Mouse (Mus musculus) subcutaneous adipose tissue, adult 2 months (tissue): ENCODE data around the gene Adgre1. TPM values are rescaled to one million over a fixed set of nuclear protein-coding genes. Genes with fewer than 3 reads are reported as not detected.

ENCODE experiments used
- polyA plus RNA-seq: library from polyadenylated mRNA; depleted of rRNA; stranded (reverse); fragments of >200 nt; gene quantifications from 2 replicates; pipeline ENCODE4 v1.2.3, GENCODE M21; 2012; ENCODE audit warnings: low replicate concordance; rRNA removed

The Adgre1 gene
- polyA plus RNA-seq = 25.7 and 48.8 TPM in 2 replicates

DNA sequence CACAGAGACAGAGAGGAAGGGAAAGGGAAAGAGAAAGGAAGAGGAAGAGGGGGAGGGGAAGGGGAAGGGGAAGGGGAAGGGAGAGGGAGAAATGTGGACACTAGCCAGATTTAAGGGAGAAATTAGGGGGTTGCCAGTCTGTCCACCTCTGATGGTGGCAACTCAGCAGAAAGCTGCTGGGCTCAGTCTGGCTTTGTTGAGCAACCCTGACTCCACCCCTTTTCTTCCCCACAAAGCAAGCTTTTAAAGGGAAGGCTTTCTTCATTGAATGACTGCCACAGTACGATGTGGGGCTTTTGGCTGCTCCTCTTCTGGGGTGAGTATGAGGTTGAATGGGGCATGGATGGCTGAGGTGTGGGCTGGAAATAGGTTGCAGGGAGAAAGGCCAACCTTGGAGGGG lies at the start of gene Adgre1:
Adgre1 (plus strand) TSS at position 251 of the 400 bp plus-strand sequence.

Other genes starting within 250 kb of the Adgre1 start
- not detected in 2 replicates for gene Cd70, start 208.9 kb upstream of the Adgre1 start, polyA plus RNA-seq
- gene Tnfsf14, start 164.5 kb upstream of the Adgre1 start, polyA plus RNA-seq = 0.43 and 1.8 TPM in 2 replicates
- 481 and 636 TPM in 2 replicates for gene C3, start 130.6 kb upstream of the Adgre1 start, polyA plus RNA-seq
- gene Gpr108, start 110.2 kb upstream of the Adgre1 start, polyA plus RNA-seq = 76.1 and 81.7 TPM in 2 replicates
- gene Trip10, start 109.2 kb upstream of the Adgre1 start, polyA plus RNA-seq = 39.3 and 57.0 TPM in 2 replicates
- 3.2 and 8.2 TPM in 2 replicates for gene Vav1, start 79.6 kb upstream of the Adgre1 start, polyA plus RNA-seq
- not detected in 2 replicates for gene Vmn2r120, start 186.8 kb downstream of the Adgre1 start, polyA plus RNA-seq